Mouse (Mus musculus) right cerebral cortex, postnatal 10 days (tissue): ENCODE measurements at regions not wholly inside any gene's neighbourhood (a gene's known extent, or its start where the extent isn't known, plus 50 kb on each side); places are given as distances from the start of the nearest gene placed in this dataset.
"Not testable (repeated sequence)": the region's sequence is repeated elsewhere in the genome, so short reads cannot be mapped to it uniquely, and the experiment has no call there.

Experiments used
- DNase-seq, 2 experiments: peaks; one replicate each; pipeline ENCODE4 v3.0.0; 2021; ENCODE audit warnings: low spot score in 2 of 2

- DNase-seq: no peak
Observed at GRCm38 (mm10) chr2:63580489-63581139, 396.5 kb upstream of the Kcnh7 start.

DNA sequence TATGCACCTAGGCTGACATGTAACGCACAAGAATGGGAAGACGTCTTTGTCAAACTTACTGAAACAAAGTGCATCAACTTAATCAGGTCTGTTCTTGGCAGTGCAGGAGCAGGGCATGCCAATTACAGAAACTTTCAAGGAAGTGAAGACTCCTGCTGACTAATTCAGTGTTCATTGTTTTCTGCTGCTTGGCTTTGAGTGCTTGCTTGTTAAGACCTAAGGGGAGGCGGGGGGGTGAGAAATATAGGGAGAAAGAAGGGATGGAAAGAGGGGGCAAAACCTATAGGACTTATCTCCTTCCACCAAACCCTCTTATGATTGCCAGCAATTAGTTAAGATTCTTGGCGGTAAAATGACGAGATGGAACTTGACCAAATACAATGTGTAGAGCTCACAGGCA is 391.1 kb upstream of the Kcnh7 start:
- no peak for DNase-seq

DNA sequence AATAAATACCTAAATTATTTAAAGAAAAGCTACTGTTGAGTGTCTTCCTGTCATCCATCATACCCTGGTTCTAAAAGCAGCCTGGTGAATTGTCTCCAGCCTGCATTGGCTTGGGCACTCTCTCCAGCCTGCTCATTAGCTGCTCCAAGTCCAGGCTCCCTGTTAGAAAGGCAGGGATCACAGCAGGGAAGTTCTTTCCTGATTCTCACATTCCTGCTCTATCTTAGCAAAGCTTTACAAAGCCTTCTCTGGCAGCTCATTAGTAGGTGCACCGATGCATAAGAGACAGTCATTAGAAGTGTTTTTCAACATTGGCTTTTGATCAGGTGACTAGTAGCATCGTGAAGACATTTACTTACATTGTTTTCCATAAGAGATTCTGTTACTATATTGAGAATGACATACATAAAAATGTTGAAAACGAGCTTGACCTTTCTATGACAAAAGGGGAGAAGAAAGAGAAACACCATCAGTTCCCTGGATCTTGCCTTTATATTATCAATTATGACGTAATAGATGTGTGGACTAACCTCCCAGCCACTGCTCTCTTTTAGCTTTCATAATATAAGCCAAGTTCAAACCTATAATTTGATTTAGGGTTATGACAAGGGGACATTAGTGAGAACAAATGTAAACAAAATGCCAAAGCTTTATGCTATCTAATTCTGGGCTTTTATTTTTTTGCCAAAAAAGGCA is 390.1 kb upstream of the Kcnh7 start:
- DNase-seq: no peak

DNA sequence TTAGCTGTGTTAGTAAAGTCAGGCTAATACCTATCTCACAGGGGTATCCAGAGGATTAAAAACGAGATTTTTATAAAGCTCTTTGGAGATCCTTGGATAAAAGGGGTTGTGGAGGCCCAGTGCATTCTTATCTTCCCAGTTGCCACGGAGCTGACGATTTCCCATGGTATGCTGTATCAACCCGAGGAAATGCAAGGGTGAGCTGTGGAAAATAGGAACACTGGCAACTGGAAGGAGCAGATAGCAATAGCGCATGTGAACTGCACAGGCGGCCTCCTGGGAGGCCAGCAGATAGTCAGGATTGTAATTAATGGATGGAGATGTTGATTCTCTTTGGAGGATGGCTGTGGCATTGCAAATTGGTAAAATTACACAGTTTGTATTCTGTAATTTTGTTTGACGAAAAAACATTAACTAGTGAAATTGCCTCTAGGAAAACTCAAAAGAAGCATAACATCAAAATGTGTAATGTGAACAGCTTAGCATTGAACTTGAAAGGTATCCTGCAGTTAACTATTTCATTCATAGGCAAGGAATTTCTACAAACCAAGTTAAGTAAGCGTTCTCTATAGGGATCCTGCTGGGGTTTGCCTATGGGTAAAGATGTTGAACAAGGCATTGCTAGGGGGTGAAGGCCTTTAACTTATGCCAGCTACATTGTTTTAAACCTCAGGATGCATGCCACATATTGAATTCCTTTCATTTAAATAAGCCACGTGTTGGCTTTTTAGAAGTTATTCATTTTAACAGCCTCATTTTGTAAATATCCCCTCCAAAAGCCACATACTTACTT is 389.1 kb upstream of the Kcnh7 start:
- DNase-seq: no peak

DNA sequence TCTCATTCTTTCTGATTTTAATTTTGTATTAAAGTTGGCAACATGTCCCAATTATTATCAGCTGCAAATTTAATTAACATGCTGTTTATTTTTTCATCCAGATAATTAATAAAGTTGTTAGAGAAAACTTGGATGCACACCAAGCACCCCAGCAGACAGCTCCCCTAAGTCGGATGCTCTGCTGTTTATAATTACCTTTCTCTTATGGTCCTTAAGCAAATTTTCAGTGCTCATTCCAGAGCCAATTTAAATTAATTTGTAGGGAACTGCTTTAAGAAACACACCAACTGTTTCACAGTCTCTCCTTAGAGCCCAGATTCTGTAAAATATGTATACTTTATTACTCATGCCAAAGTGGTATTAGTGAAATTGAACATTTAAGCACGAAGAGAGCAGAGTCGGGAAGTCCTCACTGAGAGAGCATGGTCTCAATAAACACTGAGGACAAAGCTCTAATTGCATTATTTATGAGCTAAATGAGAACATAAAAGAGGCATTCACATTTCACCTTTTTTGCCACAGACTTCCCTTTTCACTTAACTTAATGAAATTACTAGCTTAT is 372.9 kb upstream of the Kcnh7 start:
- DNase-seq: no peak

DNA sequence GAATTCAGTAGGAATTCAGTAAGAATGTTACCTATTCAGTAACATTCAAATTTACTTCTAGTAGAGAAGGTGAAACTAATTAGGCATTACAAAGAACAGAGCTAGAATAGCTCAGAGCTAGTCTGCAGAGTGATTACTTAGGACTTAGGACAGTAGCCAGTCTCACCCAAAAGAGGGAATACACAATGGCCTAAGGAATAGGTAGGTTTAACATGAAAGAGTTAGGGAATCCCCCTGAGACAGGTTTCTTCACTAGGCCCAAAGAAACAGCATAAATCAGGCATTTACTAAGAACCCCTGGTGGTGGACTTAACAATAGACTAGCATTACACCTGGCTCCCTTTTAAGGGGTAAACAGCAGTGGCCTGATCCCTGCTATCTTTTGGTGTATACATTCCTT is 357.7 kb upstream of the Kcnh7 start:
- not testable (repeated sequence) for DNase-seq

DNA sequence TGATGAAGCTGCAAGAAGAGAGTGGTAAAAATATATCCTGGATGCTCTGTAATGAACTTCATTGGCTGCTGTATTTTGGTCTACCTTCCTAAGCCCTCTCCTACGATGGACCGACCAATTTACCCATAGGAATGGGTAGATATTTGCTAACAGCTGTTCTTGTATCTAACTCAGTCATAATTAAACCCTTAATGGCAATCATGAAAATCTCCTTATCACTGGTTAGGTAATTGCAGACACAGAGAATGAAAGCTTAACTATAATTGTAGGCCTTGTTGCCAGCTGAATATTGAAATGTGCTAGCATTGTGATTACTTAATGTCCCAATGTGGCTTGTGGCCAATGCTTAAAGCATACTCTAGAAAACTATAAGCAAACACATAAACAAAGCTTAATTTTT is 334.4 kb upstream of the Kcnh7 start:
- no peak for DNase-seq

- DNase-seq: no peak
Observed at GRCm38 (mm10) chr2:63513554-63514226, 329.6 kb upstream of the Kcnh7 start.

- DNase-seq: peak in 1 of 2 experiments; percentile 38
Observed at GRCm38 (mm10) chr2:63503939-63504338, 319.9 kb upstream of the Kcnh7 start.

GRCm38 (mm10) chr2:63476411-63476810 is 292.3 kb upstream of the Kcnh7 start:
- DNase-seq: no peak

DNA sequence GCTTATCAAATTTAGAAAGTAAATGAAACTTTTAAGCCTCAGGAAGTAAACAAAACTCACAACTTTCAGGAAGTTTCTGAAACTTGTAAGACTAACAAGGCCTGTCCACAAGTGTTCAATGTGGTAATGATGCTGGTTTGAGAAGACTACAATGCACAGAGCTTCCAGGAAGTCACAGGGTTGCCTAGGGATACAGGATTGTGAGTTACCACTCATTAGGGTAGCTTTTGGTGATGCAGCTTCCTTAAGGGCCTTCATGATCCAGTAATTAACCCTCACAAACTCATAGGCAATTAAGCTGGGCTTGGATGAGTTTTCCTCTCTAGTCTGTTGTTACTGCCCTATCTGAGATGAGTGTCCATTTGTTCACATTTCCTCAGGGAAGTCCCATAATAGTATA is 291.2 kb upstream of the Kcnh7 start:
- DNase-seq: no peak

DNA sequence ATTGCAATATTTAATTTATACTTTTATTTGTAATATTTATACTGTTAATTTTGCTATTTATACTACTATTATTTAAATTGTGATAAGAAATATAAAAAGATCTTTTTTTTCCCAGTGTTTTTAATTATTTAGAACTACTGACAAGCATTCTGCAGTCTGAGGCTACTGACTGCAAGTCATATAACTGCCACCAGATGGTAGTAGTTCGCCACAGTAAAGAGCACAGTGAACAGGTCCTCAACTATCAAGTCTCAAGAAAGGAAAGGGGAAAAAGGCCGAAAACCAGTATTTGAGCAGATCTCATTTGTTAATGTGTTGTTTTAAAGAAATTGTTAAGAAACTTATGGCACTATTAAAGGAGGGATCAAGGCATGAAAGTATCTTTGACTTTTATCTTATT is 289.6 kb upstream of the Kcnh7 start:
- peak; percentile 71 to 72 for DNase-seq

DNA sequence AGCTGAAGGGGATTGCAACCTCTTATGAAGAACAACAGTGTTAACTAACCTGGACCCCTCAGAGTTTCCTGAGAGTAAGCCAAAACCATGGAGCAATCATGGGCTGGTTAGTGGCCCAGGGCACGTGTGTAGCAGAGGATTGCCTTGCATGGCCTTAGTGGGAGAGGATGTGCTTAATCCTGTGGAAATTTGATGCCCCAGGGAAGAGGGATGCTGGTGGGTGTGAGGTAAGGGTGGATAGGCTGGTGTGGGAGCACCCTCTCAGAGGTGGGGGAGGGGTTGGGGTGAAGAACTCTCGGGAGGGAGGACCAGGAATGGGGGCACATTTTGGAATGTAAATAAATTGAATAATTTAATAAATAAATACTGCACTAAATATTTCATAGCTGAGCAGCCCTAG is 288.2 kb upstream of the Kcnh7 start:
- DNase-seq: no peak

- no peak for DNase-seq
Observed at GRCm38 (mm10) chr2:63459112-63459511, 275.0 kb upstream of the Kcnh7 start.

DNA sequence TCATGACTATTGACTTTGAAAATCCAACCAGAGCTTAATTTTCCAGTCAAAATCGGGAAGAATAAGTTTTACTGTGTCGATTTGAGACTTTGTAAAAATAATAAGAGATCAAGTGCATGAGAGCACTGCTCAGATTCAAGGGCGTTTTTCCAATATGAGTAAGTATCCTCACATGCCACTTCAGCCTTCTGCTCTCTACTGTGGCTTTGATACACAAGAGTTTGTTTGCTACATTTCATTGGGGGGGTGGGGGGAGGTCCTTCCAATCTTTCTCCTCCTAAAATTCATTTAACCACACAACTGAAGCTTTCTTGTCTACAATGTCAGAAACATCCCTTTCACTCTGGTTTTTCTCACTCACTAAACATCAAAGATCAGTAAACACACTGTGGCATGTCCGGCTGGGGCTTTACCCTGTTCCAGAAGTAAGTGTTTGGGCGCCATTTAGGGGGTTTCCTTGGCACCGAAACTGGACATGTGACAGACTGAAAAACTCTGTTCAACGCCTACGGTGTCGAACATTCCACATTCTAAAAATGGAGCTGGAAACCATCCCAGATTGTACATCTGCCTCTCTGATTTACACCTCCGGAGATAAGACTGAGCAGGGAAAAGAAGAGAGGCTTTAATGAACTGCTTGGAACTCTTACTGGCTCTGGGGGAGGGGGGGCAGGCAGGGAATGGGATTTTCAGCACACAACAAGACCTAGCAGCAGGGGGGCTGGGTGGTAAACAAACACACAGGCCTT is 270.4 kb upstream of the Kcnh7 start:
- peak; percentile 55 to 84 for DNase-seq

DNA sequence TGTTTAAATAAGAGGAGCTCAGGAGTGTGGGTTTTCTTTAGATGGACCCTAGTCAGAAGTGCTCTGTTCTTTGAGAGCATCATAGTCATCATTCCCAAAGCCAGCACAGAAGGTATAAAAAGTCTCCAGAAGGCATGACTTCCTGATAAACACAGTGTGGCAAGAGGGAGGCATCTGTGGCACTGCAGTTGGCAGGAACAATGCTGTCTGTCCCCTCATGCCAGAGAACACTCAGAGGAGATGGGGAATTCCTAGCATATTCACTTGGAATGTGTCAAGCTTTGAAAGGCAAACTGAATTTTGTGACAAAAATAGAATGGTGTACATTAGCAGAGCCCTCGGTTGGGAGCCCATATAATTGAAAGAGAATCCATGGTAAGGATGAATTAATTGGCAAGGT is 268.8 kb upstream of the Kcnh7 start:
- peak; percentile 27 to 55 for DNase-seq

DNA sequence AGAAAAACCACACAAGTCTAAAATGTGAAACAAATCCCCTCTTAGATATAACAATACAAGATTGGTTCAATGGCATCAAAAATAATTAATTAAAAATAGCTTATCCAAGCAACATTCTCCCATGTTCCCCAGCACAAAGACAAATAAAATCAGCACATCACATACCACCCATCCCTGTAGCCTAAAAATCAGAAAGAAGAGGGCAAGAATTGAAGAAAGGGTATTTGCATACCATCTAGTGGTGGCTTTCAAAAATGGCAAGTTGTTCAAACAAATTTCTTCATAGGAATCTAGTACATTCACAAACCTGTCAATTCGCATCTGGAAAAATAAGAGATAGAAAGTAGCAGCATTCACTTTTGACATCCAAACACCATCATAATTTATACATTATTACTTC is 268.1 kb upstream of the Kcnh7 start:
- no peak for DNase-seq

GRCm38 (mm10) chr2:63434327-63434726 is 250.2 kb upstream of the Kcnh7 start:
- no peak for DNase-seq

DNA sequence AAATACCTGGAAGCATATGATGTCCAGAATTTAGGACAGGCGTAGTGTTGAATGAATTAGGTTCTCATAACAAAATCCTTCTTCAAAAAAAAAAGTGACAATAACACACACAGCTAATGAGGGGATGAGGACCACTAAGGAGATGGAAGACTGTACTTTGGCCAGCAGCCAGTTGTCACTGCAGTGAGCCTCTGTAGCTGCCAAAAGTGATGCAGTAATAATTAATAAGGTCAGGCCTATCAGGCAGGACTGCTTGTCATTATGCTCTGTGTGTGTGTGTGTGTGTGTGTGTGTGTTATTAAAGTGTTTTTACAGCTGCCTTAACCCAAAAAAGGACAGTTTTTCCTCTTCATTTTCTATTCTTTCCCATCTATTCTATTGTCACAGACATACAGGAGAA is 221.3 kb upstream of the Kcnh7 start:
- DNase-seq: peak in 1 of 2 experiments; percentile 22
